Mouse (Mus musculus): ENCODE results near the gene Lnp1. TPM values are rescaled to one million over a fixed set of nuclear protein-coding genes. Genes with fewer than 3 reads are reported as not detected.

Lnp1 gene
- polyA plus RNA-seq, 1 experiment from 2014 or later: not detected

Other genes with a start within 250 kb of the Lnp1 start
- 160 and 166 TPM in 2 replicates for gene Tfg, start 210.6 kb downstream of the Lnp1 start, polyA plus RNA-seq (2014; fragmentation: Nextera tagmentation; extraction: Ambion mirVana)
- not detected in 2 replicates for gene Adgrg7, start 132.2 kb downstream of the Lnp1 start, polyA plus RNA-seq (2014; fragmentation: Nextera tagmentation; extraction: Ambion mirVana)
- gene Tmem45a, start 41.9 kb downstream of the Lnp1 start, polyA plus RNA-seq (2014; fragmentation: Nextera tagmentation; extraction: Ambion mirVana): 22.5 and 26.3 TPM in 2 replicates
- gene Tmem45a2, start 143.3 kb upstream of the Lnp1 start, polyA plus RNA-seq (2014; fragmentation: Nextera tagmentation; extraction: Ambion mirVana): 0.19 TPM in 1 of 2 replicates, not detected in the other
- gene Tomm70a, start 193.6 kb upstream of the Lnp1 start, polyA plus RNA-seq (2014; fragmentation: Nextera tagmentation; extraction: Ambion mirVana): 47.0 and 63.7 TPM in 2 replicates
- gene Nit2, start 239.3 kb upstream of the Lnp1 start, polyA plus RNA-seq (2014; fragmentation: Nextera tagmentation; extraction: Ambion mirVana): 90.9 and 101 TPM in 2 replicates

Measured in kidney, embryonic 14.5 days (tissue).